Mouse (Mus musculus) E14TG2a.4 (cell line): Measurements from ENCODE around the gene Scly.

Experiments
- H3K27me3 ChIP-seq: 2 replicates; pipeline ENCODE4 v1.6.1; 2014; ENCODE audit warnings: low read length, control low read depth; ENCODE audit not compliant: insufficient read depth
- H3K36me3 ChIP-seq: 2 replicates; pipeline ENCODE4 v1.6.1; 2014; ENCODE audit warnings: low read length, control low read depth; ENCODE audit not compliant: insufficient read depth
- H3K4me1 ChIP-seq: replicated peaks from 2 replicates; pipeline ENCODE4 v1.6.1; 2014; ENCODE audit warnings: low read depth, low read length, control low read depth
- H3K4me3 ChIP-seq: replicated peaks from 2 replicates; pipeline ENCODE4 v1.5.1; 2014; ENCODE audit warnings: mild to moderate bottlenecking, low read length
- H3K9me3 ChIP-seq: 2 replicates; pipeline ENCODE4 v1.6.1; 2014; ENCODE audit warnings: low read length, control low read depth
- CTCF ChIP-seq: conservative IDR thresholded peaks from 2 replicates; pipeline ENCODE4 v1.5.1; 2014; ENCODE audit warnings: low read length
- NANOG ChIP-seq: IDR thresholded peaks from 2 replicates; pipeline ENCODE4 v1.6.1; 2014; ENCODE audit warnings: borderline replicate concordance, low read length, mixed read lengths
- POU5F1 ChIP-seq: IDR thresholded peaks from 2 replicates; pipeline ENCODE4 v1.6.1; 2014; ENCODE audit warnings: low read length, borderline replicate concordance

Gene Scly

GRCm38 (mm10) chr1:91262508-91262907 lies 35.6 kb upstream of the Scly start:
- Histone ChIP-seq H3K27me3 (no peaks in the 10 kb centered on the region), H3K4me3 (no peak overlapping the region), H3K4me1 (0 out of 2 replicates have a peak, but pooled peaks cover 3% of the 10 kb centered on the region), H3K9me3 (no peaks in the 10 kb centered on the region), H3K36me3 (peaks cover 41% of the 10 kb centered on the region)
- TF ChIP-seq NANOG (no peak), CTCF (no peak), POU5F1 (no peak)

DNA sequence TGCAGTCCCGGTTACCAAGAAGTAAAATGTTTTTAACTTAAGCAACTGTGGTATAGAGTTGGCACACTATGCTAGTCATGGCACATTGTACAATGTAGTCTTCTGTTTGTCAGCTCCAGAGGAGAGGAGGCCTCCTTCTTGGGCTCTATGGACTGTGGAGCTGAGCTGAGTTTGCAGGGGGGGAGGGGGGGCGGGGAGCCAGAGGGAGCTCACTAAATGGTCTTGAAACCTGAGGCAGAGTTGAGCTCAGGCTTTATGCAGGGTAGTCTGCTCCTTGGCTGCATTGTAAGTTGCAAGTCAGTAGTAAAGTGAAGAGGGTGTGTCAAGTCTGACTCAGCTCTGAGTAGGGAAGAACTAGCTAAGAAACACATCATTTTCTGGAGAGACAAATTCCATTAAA lies 25.9 kb upstream of the Scly start:
- TF ChIP-seq CTCF (no peak), POU5F1 (no peak)
- Histone ChIP-seq H3K36me3 (peaks cover 39% of the 10 kb centered on the region), H3K4me1 (no peaks in the 10 kb centered on the region; the same call in 1 of the 2 replicates), H3K4me3 (no peak overlapping the region), H3K27me3 (no peaks in the 10 kb centered on the region), H3K9me3 (no peaks in the 10 kb centered on the region)

DNA sequence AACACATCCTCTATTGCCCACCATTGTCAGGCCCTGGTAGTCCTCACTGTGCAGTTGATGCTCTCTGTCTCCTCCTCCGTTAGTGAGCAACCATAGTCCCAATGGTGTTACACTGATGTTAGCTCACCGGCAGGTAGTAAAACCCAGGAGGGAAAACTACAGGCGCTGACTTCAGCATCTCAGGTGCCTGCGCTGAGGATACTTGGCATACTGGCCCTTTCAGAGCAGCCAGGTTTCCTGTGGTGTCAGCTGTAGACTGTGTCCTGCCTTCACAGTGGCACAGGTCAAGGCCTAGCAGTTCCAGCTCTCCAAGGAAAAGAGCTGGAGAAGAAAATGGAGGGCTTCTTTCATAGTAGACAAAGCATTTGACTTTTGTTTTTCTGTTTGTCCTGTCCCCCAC lies 21.6 kb upstream of the Scly start:
- H3K4me1 ChIP-seq: no peaks in the 10 kb centered on the region; the same call in 1 of the 2 replicates
- peaks cover 79% of the 10 kb centered on the region for H3K36me3 ChIP-seq
- no peak overlapping the region for H3K4me3 ChIP-seq
- H3K27me3 ChIP-seq: no peaks in the 10 kb centered on the region
- no peaks in the 10 kb centered on the region for H3K9me3 ChIP-seq
- TF ChIP-seq POU5F1 (no peak), CTCF (no peak), NANOG (no peak)

GRCm38 (mm10) chr1:91277480-91277879 lies 20.7 kb upstream of the Scly start:
- TF ChIP-seq POU5F1 (no peak), NANOG (no peak), CTCF (no peak)
- no peaks in the 10 kb centered on the region for H3K27me3 ChIP-seq
- H3K4me1 ChIP-seq: peaks cover 2% of the 10 kb centered on the region; the same call in 1 of the 2 replicates
- no peaks in the 10 kb centered on the region for H3K9me3 ChIP-seq
- peaks cover 83% of the 10 kb centered on the region for H3K36me3 ChIP-seq
- no peak overlapping the region for H3K4me3 ChIP-seq

DNA sequence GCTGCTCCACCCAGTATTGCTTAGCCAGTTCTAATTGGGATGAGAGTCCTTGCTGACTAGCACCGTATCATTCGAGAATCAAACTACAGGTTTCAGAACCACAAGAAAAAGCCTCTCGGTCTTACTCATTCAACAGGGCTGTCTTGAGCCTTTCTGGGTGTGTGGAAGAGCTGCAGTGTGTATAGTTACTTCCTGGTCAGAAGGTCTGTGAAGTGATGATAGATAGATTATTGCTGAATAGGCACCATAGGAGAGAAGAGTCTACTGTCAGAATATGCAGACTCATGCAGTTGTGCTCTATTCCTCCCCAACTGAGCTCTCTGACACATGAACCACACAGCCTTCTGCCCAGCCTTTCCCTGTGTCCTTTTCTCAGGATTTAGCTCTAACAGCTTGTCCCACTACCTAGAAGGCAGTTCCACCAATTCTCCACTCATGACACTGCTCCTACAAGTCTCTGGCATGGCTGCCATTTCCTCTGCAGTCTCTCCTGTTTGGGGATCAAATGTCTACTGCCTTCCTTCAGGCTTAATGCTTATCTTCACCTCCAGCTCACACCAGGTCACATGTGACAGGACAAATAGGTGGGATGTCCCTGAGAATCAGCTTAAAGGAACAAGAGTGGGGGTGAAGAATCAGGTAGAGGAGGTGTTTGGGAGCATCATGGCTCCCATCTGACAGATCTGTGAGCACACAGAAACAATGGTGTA lies 19.6 kb upstream of the Scly start:
- TF ChIP-seq NANOG (no peak), POU5F1 (no peak), CTCF (no peak)

GRCm38 (mm10) chr1:91279126-91279525 lies 19.0 kb upstream of the Scly start:
- Histone ChIP-seq H3K4me3 (no peak overlapping the region), H3K27me3 (no peaks in the 10 kb centered on the region), H3K9me3 (no peaks in the 10 kb centered on the region), H3K36me3 (peaks cover 88% of the 10 kb centered on the region), H3K4me1 (peaks cover 6% of the 10 kb centered on the region; the same call in 1 of the 2 replicates)
- TF ChIP-seq CTCF (no peak), NANOG (no peak)

More for the DNA sequence above, 19.6 kb upstream of the Scly start:
- Histone ChIP-seq H3K27me3 (no peaks in the 10 kb centered on the region), H3K9me3 (no peaks in the 10 kb centered on the region), H3K36me3 (peaks cover 84% of the 10 kb centered on the region), H3K4me3 (no peak overlapping the region), H3K4me1 (peaks cover 6% of the 10 kb centered on the region; the same call in 1 of the 2 replicates)

GRCm38 (mm10) chr1:91282582-91282981 lies 15.6 kb upstream of the Scly start:
- Histone ChIP-seq H3K36me3 (peaks cover 90% of the 10 kb centered on the region), H3K4me3 (no peak overlapping the region), H3K27me3 (no peaks in the 10 kb centered on the region), H3K4me1 (peaks cover 6% of the 10 kb centered on the region; the same call in 1 of the 2 replicates), H3K9me3 (no peaks in the 10 kb centered on the region)
- TF ChIP-seq POU5F1 (no peak), CTCF (no peak), NANOG (no peak)

DNA sequence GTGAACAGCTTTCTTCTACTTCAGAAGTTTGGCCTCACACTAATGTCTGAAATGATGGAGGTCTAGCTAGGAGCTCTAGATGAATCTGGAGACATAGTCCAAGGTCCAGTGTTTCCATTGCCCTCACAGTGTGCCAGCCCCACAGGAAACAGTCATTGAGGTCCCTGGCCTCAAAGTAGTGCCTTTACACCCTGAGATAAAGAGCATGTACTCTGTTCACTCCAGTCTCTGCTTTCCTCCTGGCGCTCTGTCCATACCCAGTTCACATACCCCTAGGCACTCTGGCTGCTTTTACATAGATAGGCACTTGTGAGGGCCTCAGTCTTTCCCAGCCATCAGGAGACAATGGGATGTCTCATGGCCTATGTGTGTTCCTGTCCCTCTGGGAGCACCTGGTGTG lies 8.8 kb upstream of the Scly start:
- Histone ChIP-seq H3K9me3 (no peaks in the 10 kb centered on the region), H3K27me3 (no peaks in the 10 kb centered on the region), H3K4me1 (no peaks in the 10 kb centered on the region), H3K36me3 (peaks cover 70% of the 10 kb centered on the region), H3K4me3 (no peak overlapping the region)
- TF ChIP-seq CTCF (no peak), POU5F1 (no peak), NANOG (no peak)

- TF ChIP-seq POU5F1: no peak
- TF ChIP-seq CTCF: no peak
- TF ChIP-seq NANOG: no peak
- H3K4me3 ChIP-seq: no peak overlapping the region
- no peaks in the 10 kb centered on the region for H3K27me3 ChIP-seq
- H3K36me3 ChIP-seq: peaks cover 42% of the 10 kb centered on the region
- H3K4me1 ChIP-seq: no peaks in the 10 kb centered on the region
- H3K9me3 ChIP-seq: no peaks in the 10 kb centered on the region
These were observed 5.9 kb upstream of the Scly start for GRCm38 (mm10) chr1:91292101-91292825.
